Mouse (Mus musculus): ENCODE results near the gene Serp2. TPM values are rescaled to one million over a fixed set of nuclear protein-coding genes. Genes with fewer than 3 reads are reported as not detected.

Serp2 gene
- 4.3 and 5.3 TPM in 2 replicates for polyA plus RNA-seq (2014; fragmentation: Nextera tagmentation; extraction: Ambion mirVana)

DNA sequence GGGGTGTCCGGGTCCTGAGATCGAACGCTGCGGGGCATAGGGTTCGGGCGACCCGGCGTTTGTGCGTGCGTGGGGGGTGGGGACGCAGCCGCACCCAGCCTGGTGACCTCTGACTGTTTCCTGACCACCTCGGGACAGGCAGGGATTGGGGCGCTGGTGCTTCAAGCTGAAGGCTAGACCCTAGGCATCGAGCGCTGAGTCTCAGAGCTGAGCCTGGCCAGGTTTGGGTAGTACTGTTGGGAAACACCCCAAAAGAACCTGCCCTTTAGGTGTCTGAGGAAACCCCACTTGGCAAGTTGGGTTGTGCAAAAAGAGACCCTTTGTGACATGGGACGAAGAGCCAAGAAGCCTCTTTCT is at the start of gene Serp2:
Gene Serp2 (minus strand): TSS at position 38 of the 357 bp plus-strand sequence.
- H3K36me3 ChIP-seq (ENCODE audit: control insufficient read depth, insufficient read depth, low read length): no peaks in the 10 kb centered on the region
- H3K27me3 ChIP-seq (replicated peaks; ENCODE audit: control insufficient read depth, insufficient read depth, low read length): peaks cover 22% of the 10 kb centered on the region
- DNase-seq (ENCODE audit: low spot score) (no peak), ATAC-seq (replicated peaks; ENCODE audit: low FRiP score) (peak; percentile 39)
- peak within 1 kb of the TSS; percentile 68 for H3K4me3 ChIP-seq (ENCODE audit: low read depth, low read length)
- H3K4me2 ChIP-seq: peak within 1 kb of the TSS; percentile 98
- peaks cover 9% of the 10 kb centered on the region; the same call in 1 of the 2 replicates for H3K4me1 ChIP-seq (replicated peaks; ENCODE audit: control insufficient read depth, insufficient read depth, low read length)
- H3K27ac ChIP-seq (ENCODE audit: low read depth, low read length): 0 out of 2 replicates have a peak within 1 kb of the TSS, but pooled peaks have one; percentile 36
- peak within 1 kb of the TSS; percentile 63 for H3K9ac ChIP-seq (ENCODE audit: low read depth, low read length)
- WGBS: 8% methylated on average over 17 of the region's 17 CpGs
- no peaks in the 10 kb centered on the region for H3K9me3 ChIP-seq (ENCODE audit: control insufficient read depth, low read length)

DNA sequence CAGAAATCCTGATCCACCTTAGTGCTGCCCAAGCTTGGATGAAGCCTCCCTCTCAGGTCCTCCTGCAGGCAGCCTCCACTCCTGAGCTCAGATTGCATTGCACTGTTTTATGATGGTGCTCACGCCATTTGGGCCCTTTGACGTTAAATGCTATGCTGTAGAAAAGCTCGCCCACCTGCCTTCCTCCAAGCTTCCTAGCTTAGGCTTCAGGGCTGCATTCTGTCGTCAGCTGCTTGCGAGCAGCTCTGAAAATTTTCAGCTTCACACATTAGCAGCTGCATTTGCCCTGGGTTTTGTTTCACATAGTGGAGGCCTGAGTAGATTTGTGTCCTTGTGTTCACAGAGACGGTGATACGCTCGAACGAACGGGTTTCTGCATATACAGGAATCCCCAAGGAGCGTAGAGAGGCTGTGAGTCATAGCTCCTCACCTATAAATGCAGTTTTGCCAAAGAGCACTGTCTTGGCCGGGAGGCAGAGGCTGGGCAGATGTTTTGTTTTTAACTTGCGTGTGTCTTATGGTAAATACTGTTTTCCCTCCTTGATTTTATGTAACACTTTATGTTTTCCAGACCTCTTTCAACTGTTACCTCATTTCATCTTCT is 49.3 kb upstream of the Serp2 start:
- H3K9me3 ChIP-seq (ENCODE audit: control insufficient read depth, low read length): no peaks in the 10 kb centered on the region
- 81% methylated on average over 13 of the region's 13 CpGs for WGBS
- H3K27ac ChIP-seq (ENCODE audit: low read depth, low read length): no peak overlapping the region
- no peak overlapping the region for H3K4me2 ChIP-seq
- no peak overlapping the region for H3K9ac ChIP-seq (ENCODE audit: low read depth, low read length)
- DNase-seq (ENCODE audit: low spot score) (no peak), ATAC-seq (replicated peaks; ENCODE audit: low FRiP score) (no peak)
- H3K27me3 ChIP-seq (replicated peaks; ENCODE audit: control insufficient read depth, insufficient read depth, low read length): no peaks in the 10 kb centered on the region
- no peaks in the 10 kb centered on the region for H3K36me3 ChIP-seq (ENCODE audit: control insufficient read depth, insufficient read depth, low read length)
- no peak overlapping the region for H3K4me3 ChIP-seq (ENCODE audit: low read depth, low read length)
- peaks cover 10% of the 10 kb centered on the region for H3K4me1 ChIP-seq (replicated peaks; ENCODE audit: control insufficient read depth, insufficient read depth, low read length)

DNA sequence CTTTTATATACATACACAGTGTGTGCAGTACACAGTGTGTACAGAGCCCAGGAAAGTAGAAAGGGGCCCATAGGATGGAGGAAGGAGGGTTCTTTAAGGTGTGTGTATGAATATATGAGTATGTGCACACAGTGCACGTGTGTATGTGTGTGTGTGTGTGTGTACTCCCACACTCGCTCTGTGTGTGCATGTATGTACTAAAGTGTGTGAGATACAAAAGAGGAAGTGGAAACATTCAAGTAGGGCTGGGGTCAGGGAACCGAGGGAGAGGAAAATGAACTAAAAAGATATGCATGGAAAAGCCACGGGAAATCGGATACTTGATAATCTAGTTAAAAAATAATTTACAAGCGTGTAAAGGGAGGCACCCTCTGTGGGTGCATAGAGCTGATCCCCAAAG is 47.3 kb upstream of the Serp2 start:
- Histone ChIP-seq H3K27ac (ENCODE audit: low read depth, low read length) (no peak overlapping the region), H3K36me3 (ENCODE audit: control insufficient read depth, insufficient read depth, low read length) (no peaks in the 10 kb centered on the region), H3K9me3 (ENCODE audit: control insufficient read depth, low read length) (no peaks in the 10 kb centered on the region), H3K4me1 (replicated peaks; ENCODE audit: control insufficient read depth, insufficient read depth, low read length) (peaks cover 12% of the 10 kb centered on the region), H3K9ac (ENCODE audit: low read depth, low read length) (no peak overlapping the region), H3K4me3 (ENCODE audit: low read depth, low read length) (no peak overlapping the region), H3K4me2 (no peak overlapping the region), H3K27me3 (replicated peaks; ENCODE audit: control insufficient read depth, insufficient read depth, low read length) (no peaks in the 10 kb centered on the region)
- DNase-seq (ENCODE audit: low spot score) (no peak), ATAC-seq (replicated peaks; ENCODE audit: low FRiP score) (no peak)
- WGBS: 61% methylated on average over 6 of the region's 6 CpGs

DNA sequence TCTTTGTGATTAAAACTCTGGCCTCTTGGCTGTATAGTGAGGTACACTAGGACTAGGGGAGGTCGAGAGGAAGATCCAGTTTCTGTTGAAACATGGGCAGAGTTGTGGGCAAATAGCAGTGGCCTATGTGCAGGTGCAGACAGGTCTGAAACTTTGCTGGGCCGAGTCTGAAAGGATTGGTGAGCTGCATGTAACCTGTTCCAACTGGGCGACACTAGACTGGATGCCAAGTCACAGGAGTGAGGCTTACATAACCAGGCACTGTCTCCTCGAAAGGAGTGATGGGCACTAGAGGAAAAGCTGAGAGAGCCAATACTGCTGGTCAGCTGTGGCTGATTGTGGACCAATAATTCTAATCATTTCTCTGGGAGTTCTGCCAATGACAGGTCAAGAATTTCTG is 45.0 kb upstream of the Serp2 start:
- no peaks in the 10 kb centered on the region for H3K27me3 ChIP-seq (replicated peaks; ENCODE audit: control insufficient read depth, insufficient read depth, low read length)
- no peaks in the 10 kb centered on the region for H3K9me3 ChIP-seq (ENCODE audit: control insufficient read depth, low read length)
- no peak overlapping the region for H3K4me3 ChIP-seq (ENCODE audit: low read depth, low read length)
- ATAC-seq (replicated peaks; ENCODE audit: low FRiP score) (no peak), DNase-seq (ENCODE audit: low spot score) (no peak)
- no peak overlapping the region for H3K27ac ChIP-seq (ENCODE audit: low read depth, low read length)
- no peak overlapping the region for H3K4me2 ChIP-seq
- H3K9ac ChIP-seq (ENCODE audit: low read depth, low read length): no peak overlapping the region
- no peaks in the 10 kb centered on the region for H3K36me3 ChIP-seq (ENCODE audit: control insufficient read depth, insufficient read depth, low read length)
- 76% methylated on average over 4 of the region's 4 CpGs for WGBS
- peaks cover 24% of the 10 kb centered on the region for H3K4me1 ChIP-seq (replicated peaks; ENCODE audit: control insufficient read depth, insufficient read depth, low read length)

DNA sequence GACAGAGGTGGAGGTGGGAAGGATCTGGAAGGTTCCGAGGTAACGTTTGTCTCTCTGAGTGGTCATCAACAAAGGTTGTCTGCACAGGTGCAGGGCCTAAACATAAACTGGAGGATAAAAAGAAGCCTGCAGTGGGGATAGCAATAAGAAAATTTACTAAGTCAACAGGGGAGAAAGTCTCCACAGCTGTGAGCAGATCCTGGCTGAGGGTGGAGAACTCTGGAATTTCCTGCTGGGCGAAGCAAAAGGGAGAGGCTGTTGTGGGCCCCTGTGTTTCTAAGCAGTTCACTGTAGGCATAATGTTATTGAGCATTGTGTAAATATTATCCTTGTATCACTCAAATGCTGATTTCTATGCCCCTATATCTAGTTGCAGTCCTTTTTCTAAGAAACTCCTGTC is 43.7 kb upstream of the Serp2 start:
- H3K9me3 ChIP-seq (ENCODE audit: control insufficient read depth, low read length): no peaks in the 10 kb centered on the region
- no peak overlapping the region for H3K9ac ChIP-seq (ENCODE audit: low read depth, low read length)
- WGBS: 85% methylated on average over 3 of the region's 3 CpGs
- no peak overlapping the region for H3K4me2 ChIP-seq
- DNase-seq (ENCODE audit: low spot score): no peak
- H3K36me3 ChIP-seq (ENCODE audit: control insufficient read depth, insufficient read depth, low read length): no peaks in the 10 kb centered on the region
- no peak overlapping the region for H3K27ac ChIP-seq (ENCODE audit: low read depth, low read length)
- no peak for ATAC-seq (replicated peaks; ENCODE audit: low FRiP score)
- H3K4me1 ChIP-seq (replicated peaks; ENCODE audit: control insufficient read depth, insufficient read depth, low read length): peaks cover 24% of the 10 kb centered on the region
- no peaks in the 10 kb centered on the region for H3K27me3 ChIP-seq (replicated peaks; ENCODE audit: control insufficient read depth, insufficient read depth, low read length)
- no peak overlapping the region for H3K4me3 ChIP-seq (ENCODE audit: low read depth, low read length)

DNA sequence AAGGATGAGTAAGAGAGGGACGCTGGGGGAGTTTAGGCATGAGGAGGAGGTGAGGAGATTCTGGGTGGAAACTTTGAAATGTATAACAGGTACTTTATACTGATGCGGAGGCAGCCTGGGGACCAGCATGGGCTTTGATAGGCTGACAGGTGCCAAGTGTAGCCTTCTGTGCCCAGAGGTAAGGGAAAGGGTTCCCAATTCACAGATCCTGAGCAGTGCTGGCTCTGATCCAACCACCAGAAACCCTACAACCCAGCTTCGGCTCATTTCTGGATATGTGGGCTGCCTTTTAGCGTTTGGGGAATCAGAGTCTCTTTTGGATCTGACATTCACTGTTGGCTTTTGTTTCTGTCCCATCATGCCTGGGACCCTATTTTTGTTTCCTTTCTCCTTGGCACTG is 43.0 kb upstream of the Serp2 start:
- DNase-seq (ENCODE audit: low spot score) (no peak), ATAC-seq (replicated peaks; ENCODE audit: low FRiP score) (no peak)
- H3K4me3 ChIP-seq (ENCODE audit: low read depth, low read length): no peak overlapping the region
- H3K4me2 ChIP-seq: no peak overlapping the region
- no peak overlapping the region for H3K27ac ChIP-seq (ENCODE audit: low read depth, low read length)
- no peak overlapping the region for H3K9ac ChIP-seq (ENCODE audit: low read depth, low read length)
- H3K4me1 ChIP-seq (replicated peaks; ENCODE audit: control insufficient read depth, insufficient read depth, low read length): peaks cover 21% of the 10 kb centered on the region
- no peaks in the 10 kb centered on the region for H3K27me3 ChIP-seq (replicated peaks; ENCODE audit: control insufficient read depth, insufficient read depth, low read length)
- no peaks in the 10 kb centered on the region for H3K9me3 ChIP-seq (ENCODE audit: control insufficient read depth, low read length)
- 50% methylated on average over 4 of the region's 4 CpGs for WGBS
- H3K36me3 ChIP-seq (ENCODE audit: control insufficient read depth, insufficient read depth, low read length): no peaks in the 10 kb centered on the region

DNA sequence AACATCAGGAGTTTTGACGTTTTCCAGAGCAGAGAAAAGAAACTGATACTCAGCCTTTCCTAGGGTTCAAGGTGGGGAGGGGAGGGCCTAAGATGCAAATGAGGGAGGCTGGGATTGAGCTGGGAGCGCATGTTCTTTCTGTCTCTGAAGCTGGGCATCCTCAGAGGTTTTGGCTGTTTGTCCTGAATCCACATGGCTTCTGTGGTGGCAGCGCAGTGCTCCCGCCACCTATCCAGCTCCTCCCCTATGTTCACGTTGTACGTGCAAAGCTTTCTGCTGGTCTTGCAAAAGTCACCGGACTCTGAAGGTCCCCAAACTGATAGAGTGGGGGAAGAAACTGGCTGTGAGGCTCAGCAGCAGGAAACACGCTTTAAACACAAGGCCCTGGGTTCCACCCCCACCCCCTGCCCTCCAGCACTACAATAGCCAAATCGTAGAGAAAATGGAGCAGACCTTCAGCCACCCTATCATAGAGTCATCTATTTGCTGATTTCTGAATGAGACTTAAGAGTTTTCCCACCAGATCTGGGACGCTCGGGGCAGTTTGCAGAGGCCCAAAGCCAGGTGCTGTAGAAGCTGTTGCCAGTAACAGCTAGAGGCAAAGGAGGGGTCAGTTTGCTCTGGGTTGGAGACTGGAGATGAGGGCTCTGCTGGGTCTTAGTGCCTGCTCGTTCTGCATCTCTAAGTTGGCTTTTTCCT is 42.0 kb upstream of the Serp2 start:
- DNase-seq (ENCODE audit: low spot score): peak; percentile 61
- H3K4me1 ChIP-seq (replicated peaks; ENCODE audit: control insufficient read depth, insufficient read depth, low read length): peaks cover 21% of the 10 kb centered on the region
- no peaks in the 10 kb centered on the region for H3K9me3 ChIP-seq (ENCODE audit: control insufficient read depth, low read length)
- no peaks in the 10 kb centered on the region for H3K27me3 ChIP-seq (replicated peaks; ENCODE audit: control insufficient read depth, insufficient read depth, low read length)
- peak overlapping the region; percentile 75 for H3K27ac ChIP-seq (ENCODE audit: low read depth, low read length)
- H3K36me3 ChIP-seq (ENCODE audit: control insufficient read depth, insufficient read depth, low read length): no peaks in the 10 kb centered on the region
- peak; percentile 77 for ATAC-seq (replicated peaks; ENCODE audit: low FRiP score)
- peak overlapping the region; percentile 18 for H3K9ac ChIP-seq (ENCODE audit: low read depth, low read length)
- 3% methylated on average over 12 of the region's 12 CpGs for WGBS
- peak overlapping the region; percentile 69 for H3K4me2 ChIP-seq
- H3K4me3 ChIP-seq (ENCODE audit: low read depth, low read length): peak overlapping the region; percentile 34

DNA sequence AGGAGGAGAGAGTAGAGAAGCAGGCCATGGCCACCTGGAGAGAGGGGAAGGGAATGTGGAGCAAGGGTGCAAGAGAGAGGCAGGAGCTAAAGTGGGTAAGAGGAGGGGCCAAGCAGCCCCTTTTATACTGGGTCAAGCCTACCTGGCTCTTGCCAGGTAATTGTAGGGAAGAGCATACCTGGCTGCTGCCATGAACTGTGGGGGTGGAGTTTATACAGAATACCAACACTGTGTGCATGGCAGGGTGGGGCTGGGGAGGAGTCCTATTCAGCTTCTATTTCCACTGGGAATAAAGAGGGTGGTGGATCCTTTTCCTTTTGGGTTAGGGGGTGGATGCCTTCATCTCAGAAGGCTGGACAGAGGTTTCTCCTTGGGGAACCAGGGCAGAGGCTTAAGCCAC is 41.1 kb upstream of the Serp2 start:
- Histone ChIP-seq H3K9ac (ENCODE audit: low read depth, low read length) (no peak overlapping the region), H3K4me2 (peak overlapping the region; percentile 69), H3K27ac (ENCODE audit: low read depth, low read length) (no peak overlapping the region; the same call in 1 of the 2 replicates), H3K36me3 (ENCODE audit: control insufficient read depth, insufficient read depth, low read length) (no peaks in the 10 kb centered on the region), H3K27me3 (replicated peaks; ENCODE audit: control insufficient read depth, insufficient read depth, low read length) (no peaks in the 10 kb centered on the region), H3K4me1 (replicated peaks; ENCODE audit: control insufficient read depth, insufficient read depth, low read length) (peaks cover 21% of the 10 kb centered on the region), H3K9me3 (ENCODE audit: control insufficient read depth, low read length) (no peaks in the 10 kb centered on the region), H3K4me3 (ENCODE audit: low read depth, low read length) (no peak overlapping the region)
- DNase-seq (ENCODE audit: low spot score): no peak
- no peak for ATAC-seq (replicated peaks; ENCODE audit: low FRiP score)

All from liver, embryonic 11.5 days (tissue).